Mouse (Mus musculus): ENCODE results near the gene B3galt1.

B3galt1 gene

GRCm38 (mm10) chr2:68079426-68080360, 514.0 kb downstream of the B3galt1 start:
- peak; percentile 42 for DNase-seq

DNA sequence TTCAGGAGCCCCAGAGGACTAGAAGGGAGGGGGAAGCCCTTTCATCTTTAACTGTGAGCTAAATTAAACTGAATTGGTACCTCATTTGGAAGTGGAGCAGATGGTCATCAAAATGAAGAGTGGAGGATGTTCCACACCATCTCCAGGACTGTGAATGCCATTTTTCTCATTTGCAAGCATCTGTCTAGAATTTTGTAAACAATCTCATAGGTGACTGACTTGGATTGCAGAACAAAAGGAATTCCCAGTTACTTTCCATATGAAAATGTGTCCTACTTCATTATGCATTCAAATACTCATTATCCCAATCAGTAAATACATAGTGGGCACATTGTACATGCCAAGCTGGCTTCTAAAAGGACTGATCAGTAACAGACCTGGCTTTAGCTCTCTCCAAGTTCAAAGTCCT, 515.2 kb downstream of the B3galt1 start:
- no peak for DNase-seq

- DNase-seq: no peak
Measured at GRCm38 (mm10) chr2:68084483-68084882, 518.8 kb downstream of the B3galt1 start.

GRCm38 (mm10) chr2:68086101-68086500, 520.4 kb downstream of the B3galt1 start:
- no peak for DNase-seq

DNA sequence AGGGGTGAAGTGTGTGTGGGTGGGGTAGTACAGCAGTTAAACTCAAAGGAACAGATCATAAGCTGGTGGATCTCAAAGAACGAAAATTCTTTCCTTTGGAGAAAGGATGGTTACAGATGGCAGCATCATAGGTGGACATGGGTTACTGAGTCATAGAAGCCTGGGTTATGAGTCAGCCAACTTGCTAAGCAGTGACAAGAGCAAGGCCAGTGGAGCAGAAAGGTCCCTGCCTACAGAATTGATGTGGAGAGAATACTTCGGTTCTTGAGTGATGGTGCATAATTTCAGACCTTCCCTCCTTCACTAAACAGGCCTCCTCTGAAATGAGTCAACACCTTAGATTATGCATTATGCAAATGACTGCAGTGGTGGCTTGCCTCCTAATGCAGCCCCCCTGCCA, 525.9 kb downstream of the B3galt1 start:
- DNase-seq: no peak

DNA sequence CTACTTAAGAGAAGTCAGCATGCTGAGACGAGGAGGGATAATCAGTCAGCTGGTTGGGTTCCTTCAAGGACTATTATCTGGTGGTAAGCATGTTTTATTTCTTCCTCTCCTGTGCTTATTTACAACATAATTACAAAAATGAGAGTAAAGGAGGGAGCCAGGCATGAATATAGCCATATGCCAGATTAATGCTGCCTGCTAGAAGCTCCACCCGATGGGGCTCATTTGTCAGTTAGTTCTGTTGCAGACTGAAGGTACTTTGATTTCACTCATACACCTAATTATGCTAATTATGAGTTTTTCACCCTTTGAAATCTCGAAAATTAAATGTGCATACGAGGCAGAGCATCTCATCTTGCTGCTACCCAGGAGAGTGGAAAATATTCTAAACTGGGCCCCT, 539.0 kb downstream of the B3galt1 start:
- no peak for DNase-seq

DNA sequence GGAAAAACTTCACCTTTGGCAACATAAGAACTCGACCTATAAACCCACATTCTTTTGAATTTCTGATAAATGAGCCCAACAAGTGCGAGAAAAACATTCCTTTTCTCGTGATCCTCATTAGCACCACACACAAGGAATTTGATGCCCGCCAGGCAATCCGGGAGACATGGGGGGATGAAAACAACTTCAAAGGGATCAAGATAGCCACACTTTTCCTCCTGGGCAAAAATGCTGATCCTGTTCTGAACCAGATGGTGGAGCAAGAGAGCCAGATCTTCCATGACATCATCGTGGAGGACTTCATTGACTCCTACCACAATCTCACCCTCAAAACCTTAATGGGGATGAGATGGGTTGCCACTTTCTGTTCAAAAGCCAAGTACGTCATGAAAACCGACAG, 552.4 kb downstream of the B3galt1 start:
- DNase-seq: no peak

DNA sequence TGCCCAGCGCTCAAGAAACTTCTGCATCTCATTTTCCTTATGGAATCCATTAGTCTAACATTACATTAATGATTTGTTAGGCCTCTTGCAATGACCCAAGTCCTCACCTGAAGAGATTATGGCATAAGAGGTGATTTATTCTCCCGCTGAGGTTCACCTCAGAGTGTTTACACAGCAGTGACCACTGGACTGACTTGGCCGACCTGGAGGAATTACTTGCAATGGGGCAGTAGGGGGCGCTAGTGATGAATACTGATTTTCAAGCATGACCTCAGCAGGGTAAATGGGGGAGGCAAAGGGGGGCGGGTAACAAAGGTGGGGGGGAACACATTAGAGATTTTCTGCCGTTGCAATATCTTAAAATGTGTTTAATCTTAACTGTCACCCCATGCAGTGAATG, 559.1 kb downstream of the B3galt1 start:
- DNase-seq: peak; percentile 15

- DNase-seq: no peak
Measured at GRCm38 (mm10) chr2:68141094-68141493, 575.4 kb downstream of the B3galt1 start.

GRCm38 (mm10) chr2:68143292-68143691, 577.6 kb downstream of the B3galt1 start:
- DNase-seq: no peak

DNA sequence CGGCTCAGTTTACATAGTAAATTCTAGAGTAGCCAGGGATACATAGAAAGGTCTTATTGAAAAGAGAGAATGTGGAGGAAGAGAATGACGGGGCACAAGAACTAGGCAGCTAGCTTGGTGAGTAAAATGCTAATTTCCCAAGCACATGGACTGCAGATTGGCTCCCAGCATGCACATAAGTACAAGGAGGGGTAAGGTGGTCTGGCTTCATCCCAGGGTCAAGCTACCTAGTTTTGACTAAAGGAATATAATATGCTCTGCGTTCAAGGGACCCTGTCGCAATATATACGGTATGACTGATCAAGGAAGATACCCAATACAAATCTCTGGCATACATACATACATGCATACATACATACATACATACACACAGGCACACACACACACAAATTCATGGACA, 594.1 kb downstream of the B3galt1 start:
- DNase-seq: no peak

GRCm38 (mm10) chr2:68160566-68160965, 594.9 kb downstream of the B3galt1 start:
- no peak for DNase-seq

- no peak for DNase-seq
Measured at GRCm38 (mm10) chr2:68162012-68162411, 596.3 kb downstream of the B3galt1 start.

DNA sequence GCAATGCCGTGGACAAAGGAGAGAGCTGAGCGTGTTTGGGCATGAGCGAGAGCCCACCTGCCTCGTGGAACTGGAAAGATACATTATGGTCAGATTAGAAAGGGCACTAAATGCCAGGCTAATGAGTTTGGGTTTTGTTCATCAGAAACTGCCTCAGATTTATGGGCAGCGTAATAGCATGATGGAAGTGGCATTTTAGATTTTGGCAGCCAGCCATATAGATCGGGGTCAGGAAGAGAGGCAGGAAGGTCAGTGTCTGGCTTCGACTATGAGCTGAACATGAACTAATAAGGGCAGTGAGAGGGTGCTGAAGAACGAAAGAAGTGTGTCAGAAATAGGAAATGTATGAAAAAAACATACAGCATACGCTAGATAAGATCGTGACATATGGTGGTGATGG, 605.6 kb downstream of the B3galt1 start:
- peak; percentile 9 for DNase-seq

Measured in lung, postnatal 10 days (tissue).